Mouse (Mus musculus) lung, postnatal 36 days (tissue): ENCODE results near the gene Olfr851.

Experiments used
- DNase-seq: peaks from one replicate; pipeline ENCODE4 v3.0.0; 2022; ENCODE audit warnings: mixed read lengths

Olfr851 gene

GRCm38 (mm10) chr9:19492995-19493394, at the start of gene Olfr851:
Gene Olfr851 (plus strand): TSS chr9:19493295.
- DNase-seq, result no peak

DNA sequence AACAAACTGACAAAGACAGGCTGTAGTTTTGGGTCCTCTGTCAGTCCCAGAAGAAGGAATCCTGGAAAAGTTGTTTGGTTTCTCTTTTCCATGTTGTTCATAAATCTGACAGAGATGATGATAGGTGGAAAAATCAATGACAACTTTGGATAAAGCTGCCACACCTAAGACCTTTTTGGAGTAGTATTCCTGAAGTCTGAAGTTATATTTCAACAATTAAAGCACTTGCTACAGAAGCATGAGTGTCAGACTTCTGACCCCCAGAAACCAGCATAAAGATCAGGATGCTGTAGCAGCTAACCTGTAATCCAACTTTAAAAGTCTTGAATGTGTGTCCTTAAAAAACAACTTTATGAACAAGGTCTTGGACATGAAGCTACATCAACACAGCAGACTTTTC, 14.9 kb upstream of the Olfr851 start, which contains the start of gene Olfr850:
Olfr850 (minus strand) TSS at position 101 of the 400 bp plus-strand sequence.
- no peak for DNase-seq

DNA sequence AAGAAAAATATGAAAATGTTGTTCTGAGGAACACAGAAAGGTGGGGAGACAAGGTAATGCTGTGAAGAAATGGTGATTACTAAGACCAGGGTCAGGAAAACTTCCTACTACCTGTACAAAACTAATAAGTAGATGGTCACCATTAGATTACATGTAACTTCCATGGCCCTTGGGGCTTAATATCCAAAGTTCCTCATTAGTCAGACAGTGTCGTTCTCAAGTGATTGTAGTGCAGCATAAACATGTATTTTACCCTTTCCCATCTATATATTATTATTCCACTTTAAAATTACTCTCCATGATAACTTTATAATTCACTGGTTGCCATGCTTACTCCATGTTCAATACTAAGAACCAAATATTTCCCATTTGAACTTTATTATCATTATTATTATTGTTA, 47.9 kb downstream of the Olfr851 start, which contains the start of gene Olfr853:
Olfr853 (minus strand) TSS at position 101 of the 400 bp plus-strand sequence.
- DNase-seq, result no peak
